Mouse (Mus musculus): ENCODE measurements around the gene Tnnc1. TPM values are rescaled to one million over a fixed set of nuclear protein-coding genes. Genes with fewer than 3 reads are reported as not detected.
A peak's percentile ranks its signal among the peaks of the same experiment; 100 is the strongest.

The Tnnc1 gene
- polyA plus RNA-seq, 1 experiment from 2014 or later, result 3,123 TPM

GRCm38 (mm10) chr14:31199599-31199998 is 8.5 kb upstream of the Tnnc1 start:
- ATAC-seq (replicated peaks; ENCODE audit: insufficient number of reproducible peaks, low FRiP score, low TSS enrichment), result no peak
- H3K36me3 ChIP-seq (ENCODE audit: control insufficient read depth, insufficient read depth, low read length), result peaks cover 49% of the 10 kb centered on the region
- peaks cover 43% of the 10 kb centered on the region for H3K4me1 ChIP-seq (ENCODE audit: control insufficient read depth, insufficient read depth, low read length)
- no peaks in the 10 kb centered on the region for H3K27me3 ChIP-seq (ENCODE audit: control insufficient read depth, insufficient read depth, low read length)
- 91% methylated on average over 7 of the region's 7 CpGs for WGBS (ENCODE audit: insufficient replicate concordance)
- H3K9ac ChIP-seq (ENCODE audit: low read depth, low read length), result no peak overlapping the region
- H3K4me2 ChIP-seq, result no peak overlapping the region
- H3K4me3 ChIP-seq (ENCODE audit: low read depth, low read length), result no peak overlapping the region
- no peaks in the 10 kb centered on the region for H3K9me3 ChIP-seq (replicated peaks; ENCODE audit: control insufficient read depth, low read length)
- no peak overlapping the region for H3K27ac ChIP-seq (ENCODE audit: low read depth, low read length)

GRCm38 (mm10) chr14:31200038-31200437 is 8.1 kb upstream of the Tnnc1 start:
- ATAC-seq (replicated peaks; ENCODE audit: insufficient number of reproducible peaks, low FRiP score, low TSS enrichment), result no peak
- Histone ChIP-seq H3K4me1 (ENCODE audit: control insufficient read depth, insufficient read depth, low read length) (peaks cover 44% of the 10 kb centered on the region), H3K9ac (ENCODE audit: low read depth, low read length) (no peak overlapping the region), H3K4me2 (no peak overlapping the region), H3K27ac (ENCODE audit: low read depth, low read length) (no peak overlapping the region), H3K27me3 (ENCODE audit: control insufficient read depth, insufficient read depth, low read length) (no peaks in the 10 kb centered on the region), H3K9me3 (replicated peaks; ENCODE audit: control insufficient read depth, low read length) (no peaks in the 10 kb centered on the region), H3K4me3 (ENCODE audit: low read depth, low read length) (no peak overlapping the region), H3K36me3 (ENCODE audit: control insufficient read depth, insufficient read depth, low read length) (peaks cover 46% of the 10 kb centered on the region)
- WGBS (ENCODE audit: insufficient replicate concordance), result 84% methylated on average over 3 of the region's 3 CpGs

GRCm38 (mm10) chr14:31204844-31205243 is 3.3 kb upstream of the Tnnc1 start:
- Histone ChIP-seq H3K9me3 (replicated peaks; ENCODE audit: control insufficient read depth, low read length) (no peaks in the 10 kb centered on the region), H3K4me2 (peak overlapping the region; percentile 95), H3K4me1 (ENCODE audit: control insufficient read depth, insufficient read depth, low read length) (peaks cover 25% of the 10 kb centered on the region), H3K27ac (ENCODE audit: low read depth, low read length) (peak overlapping the region; percentile 88), H3K36me3 (ENCODE audit: control insufficient read depth, insufficient read depth, low read length) (peaks cover 37% of the 10 kb centered on the region), H3K9ac (ENCODE audit: low read depth, low read length) (peak overlapping the region; percentile 97), H3K27me3 (ENCODE audit: control insufficient read depth, insufficient read depth, low read length) (no peaks in the 10 kb centered on the region), H3K4me3 (ENCODE audit: low read depth, low read length) (peak overlapping the region; percentile 87)
- ATAC-seq (replicated peaks; ENCODE audit: insufficient number of reproducible peaks, low FRiP score, low TSS enrichment), result no peak
- WGBS (ENCODE audit: insufficient replicate concordance), result 54% methylated on average over 4 of the region's 4 CpGs

GRCm38 (mm10) chr14:31205244-31205561 is 2.9 kb upstream of the Tnnc1 start:
- Histone ChIP-seq H3K27ac (ENCODE audit: low read depth, low read length) (peak overlapping the region; percentile 88), H3K9ac (ENCODE audit: low read depth, low read length) (peak overlapping the region; percentile 97), H3K4me3 (ENCODE audit: low read depth, low read length) (peak overlapping the region; percentile 87), H3K27me3 (ENCODE audit: control insufficient read depth, insufficient read depth, low read length) (no peaks in the 10 kb centered on the region), H3K4me1 (ENCODE audit: control insufficient read depth, insufficient read depth, low read length) (peaks cover 22% of the 10 kb centered on the region), H3K4me2 (peak overlapping the region; percentile 95), H3K9me3 (replicated peaks; ENCODE audit: control insufficient read depth, low read length) (no peaks in the 10 kb centered on the region), H3K36me3 (ENCODE audit: control insufficient read depth, insufficient read depth, low read length) (peaks cover 37% of the 10 kb centered on the region)
- WGBS (ENCODE audit: insufficient replicate concordance), result 10% methylated on average over 8 of the region's 8 CpGs
- ATAC-seq (replicated peaks; ENCODE audit: insufficient number of reproducible peaks, low FRiP score, low TSS enrichment), result no peak

- Histone ChIP-seq H3K4me1 (ENCODE audit: control insufficient read depth, insufficient read depth, low read length) (peaks cover 26% of the 10 kb centered on the region), H3K4me3 (ENCODE audit: low read depth, low read length) (peak overlapping the region; percentile 87), H3K27ac (ENCODE audit: low read depth, low read length) (peak overlapping the region; percentile 88), H3K9ac (ENCODE audit: low read depth, low read length) (peak overlapping the region; percentile 97), H3K9me3 (replicated peaks; ENCODE audit: control insufficient read depth, low read length) (no peaks in the 10 kb centered on the region), H3K27me3 (ENCODE audit: control insufficient read depth, insufficient read depth, low read length) (no peaks in the 10 kb centered on the region), H3K4me2 (peak overlapping the region; percentile 95), H3K36me3 (ENCODE audit: control insufficient read depth, insufficient read depth, low read length) (peaks cover 32% of the 10 kb centered on the region)
- under 1% methylated on average over 38 of the region's 39 CpGs for WGBS (ENCODE audit: insufficient replicate concordance)
- ATAC-seq (replicated peaks; ENCODE audit: insufficient number of reproducible peaks, low FRiP score, low TSS enrichment), result peak; percentile 43
Measured at GRCm38 (mm10) chr14:31205562-31206467, 2.3 kb upstream of the Tnnc1 start.

GRCm38 (mm10) chr14:31206472-31206981 is 1.6 kb upstream of the Tnnc1 start:
- peak overlapping the region; percentile 97 for H3K9ac ChIP-seq (ENCODE audit: low read depth, low read length)
- peak overlapping the region; percentile 88 for H3K27ac ChIP-seq (ENCODE audit: low read depth, low read length)
- H3K36me3 ChIP-seq (ENCODE audit: control insufficient read depth, insufficient read depth, low read length), result peaks cover 27% of the 10 kb centered on the region
- no peaks in the 10 kb centered on the region for H3K27me3 ChIP-seq (ENCODE audit: control insufficient read depth, insufficient read depth, low read length)
- H3K9me3 ChIP-seq (replicated peaks; ENCODE audit: control insufficient read depth, low read length), result no peaks in the 10 kb centered on the region
- WGBS (ENCODE audit: insufficient replicate concordance), result 1% methylated on average over 37 of the region's 48 CpGs
- ATAC-seq (replicated peaks; ENCODE audit: insufficient number of reproducible peaks, low FRiP score, low TSS enrichment), result peak; percentile 44
- H3K4me3 ChIP-seq (ENCODE audit: low read depth, low read length), result peak overlapping the region; percentile 87
- H3K4me2 ChIP-seq, result peak overlapping the region; percentile 95
- peaks cover 32% of the 10 kb centered on the region for H3K4me1 ChIP-seq (ENCODE audit: control insufficient read depth, insufficient read depth, low read length)

- Histone ChIP-seq H3K4me3 (ENCODE audit: low read depth, low read length) (peak overlapping the region; percentile 87), H3K36me3 (ENCODE audit: control insufficient read depth, insufficient read depth, low read length) (peaks cover 22% of the 10 kb centered on the region), H3K4me1 (ENCODE audit: control insufficient read depth, insufficient read depth, low read length) (peaks cover 39% of the 10 kb centered on the region), H3K27me3 (ENCODE audit: control insufficient read depth, insufficient read depth, low read length) (no peaks in the 10 kb centered on the region), H3K4me2 (peak overlapping the region; percentile 95), H3K9ac (ENCODE audit: low read depth, low read length) (peak overlapping the region; percentile 63), H3K27ac (ENCODE audit: low read depth, low read length) (peak overlapping the region; percentile 88), H3K9me3 (replicated peaks; ENCODE audit: control insufficient read depth, low read length) (no peaks in the 10 kb centered on the region)
- 74% methylated on average over 13 of the region's 13 CpGs for WGBS (ENCODE audit: insufficient replicate concordance)
- no peak for ATAC-seq (replicated peaks; ENCODE audit: insufficient number of reproducible peaks, low FRiP score, low TSS enrichment)
Measured at GRCm38 (mm10) chr14:31207070-31207830, 862 bp upstream of the Tnnc1 start.

- Histone ChIP-seq H3K27me3 (ENCODE audit: control insufficient read depth, insufficient read depth, low read length) (no peaks in the 10 kb centered on the region), H3K4me1 (ENCODE audit: control insufficient read depth, insufficient read depth, low read length) (peaks cover 51% of the 10 kb centered on the region), H3K9ac (ENCODE audit: low read depth, low read length) (peak overlapping the region; percentile 92), H3K4me3 (ENCODE audit: low read depth, low read length) (peak overlapping the region; percentile 62), H3K4me2 (peak overlapping the region; percentile 82), H3K36me3 (ENCODE audit: control insufficient read depth, insufficient read depth, low read length) (peaks cover 6% of the 10 kb centered on the region; the same call in 1 of the 2 replicates), H3K27ac (ENCODE audit: low read depth, low read length) (peak overlapping the region; percentile 99), H3K9me3 (replicated peaks; ENCODE audit: control insufficient read depth, low read length) (no peaks in the 10 kb centered on the region)
- peak; percentile 53; the same call in 1 of the 2 replicates for ATAC-seq (replicated peaks; ENCODE audit: insufficient number of reproducible peaks, low FRiP score, low TSS enrichment)
- WGBS (ENCODE audit: insufficient replicate concordance), result 35% methylated on average over 4 of the region's 4 CpGs
Measured at GRCm38 (mm10) chr14:31209133-31209557, 1.0 kb downstream of the Tnnc1 start.
